Mouse (Mus musculus) lung, adult 2 months (tissue): ENCODE data around the gene Mup4.

Source experiments
- CTCF ChIP-seq: fragments of 200-500 bp; IDR thresholded peaks from 2 replicates; pipeline ENCODE4 v1.5.1; 2011; ENCODE audit warnings: mild to moderate bottlenecking, low read length, control low read depth; ENCODE audit not compliant: insufficient read depth
- POLR2A ChIP-seq: fragments of 200-500 bp; IDR thresholded peaks from 2 replicates; pipeline ENCODE4 v1.6.1; 2011; ENCODE audit warnings: low read depth, mild to moderate bottlenecking, control low read depth, low read length, borderline replicate concordance; ENCODE audit errors: extremely low read depth

GRCm38 (mm10) chr4:59960610-59961009 lies at the start of gene Mup4:
- TF ChIP-seq CTCF (no peak), POLR2A (no peak)
